Mouse (Mus musculus) limb, embryonic 11.5 days (tissue): ENCODE results near the gene Gpha2. TPM values are rescaled to one million over a fixed set of nuclear protein-coding genes. Genes with fewer than 3 reads are reported as not detected.

Experiments
- ATAC-seq: fragments of 200-750 bp; cut with Nextera tagmentation; 2 replicates; pipeline ENCODE4 v1.8.0; 2017; ENCODE audit warnings: low read depth; ENCODE audit not compliant: insufficient number of reproducible peaks, low FRiP score, low TSS enrichment
- DNase-seq: peaks from one replicate; pipeline ENCODE4 v3.0.0-alpha.2; 2015; ENCODE audit warnings: low spot score
- H3K27ac ChIP-seq: fragments of 300-500 bp; sonication (generic); replicated peaks from 2 replicates; pipeline ENCODE4 v1.5.1; 2014; ENCODE audit warnings: low read depth, mild to moderate bottlenecking, low read length
- H3K27me3 ChIP-seq: fragments of 300-500 bp; sonication (generic); 2 replicates; pipeline ENCODE4 v1.6.1; 2014; ENCODE audit warnings: mild to moderate bottlenecking, low read length, mixed read lengths; ENCODE audit not compliant: control insufficient read depth, insufficient read depth
- H3K36me3 ChIP-seq: fragments of 300-500 bp; sonication (generic); 2 replicates; pipeline ENCODE4 v1.6.1; 2014; ENCODE audit warnings: mild to moderate bottlenecking, low read length, moderate library complexity, mixed read lengths; ENCODE audit not compliant: control insufficient read depth, insufficient read depth
- H3K4me1 ChIP-seq: fragments of 300-500 bp; sonication (generic); 2 replicates; pipeline ENCODE4 v1.6.1; 2014; ENCODE audit warnings: low read length, mixed read lengths; ENCODE audit not compliant: control insufficient read depth, insufficient read depth
- H3K4me2 ChIP-seq: fragments of 300-500 bp; sonication (generic); 2 replicates; pipeline ENCODE4 v1.6.1; 2014; ENCODE audit warnings: low read depth, mild to moderate bottlenecking, moderate library complexity; ENCODE audit not compliant: severe bottlenecking
- H3K4me3 ChIP-seq: fragments of 300-500 bp; sonication (generic); 2 replicates; pipeline ENCODE4 v1.5.1; 2014; ENCODE audit warnings: low read depth, low read length
- H3K9ac ChIP-seq: fragments of 300-500 bp; sonication (generic); 2 replicates; pipeline ENCODE4 v1.6.1; 2014; ENCODE audit warnings: mild to moderate bottlenecking, low read length
- H3K9me3 ChIP-seq: fragments of 300-500 bp; sonication (generic); 2 replicates; pipeline ENCODE4 v1.6.1; 2016; ENCODE audit warnings: low read length; ENCODE audit not compliant: control insufficient read depth
- WGBS: fragments of 180-500 bp; shearing (Covaris S2); extraction: QIAGEN DNeasy Blood & Tissue Kit; methylation state at CpG from one replicate; pipeline ENCODE4 v1.1.7; 2014; 5-methylcytosine and 5-hydroxymethylcytosine counted together
- polyA plus RNA-seq: library from polyadenylated mRNA; unstranded; fragments of >200 nt; fragmentation: Nextera tagmentation; extraction: Ambion mirVana; gene quantifications from 2 replicates; pipeline ENCODE4 v1.2.1, GENCODE M21; 2014

The Gpha2 gene
- polyA plus RNA-seq, 1 experiment from 2014 or later, result 2.0 TPM

DNA sequence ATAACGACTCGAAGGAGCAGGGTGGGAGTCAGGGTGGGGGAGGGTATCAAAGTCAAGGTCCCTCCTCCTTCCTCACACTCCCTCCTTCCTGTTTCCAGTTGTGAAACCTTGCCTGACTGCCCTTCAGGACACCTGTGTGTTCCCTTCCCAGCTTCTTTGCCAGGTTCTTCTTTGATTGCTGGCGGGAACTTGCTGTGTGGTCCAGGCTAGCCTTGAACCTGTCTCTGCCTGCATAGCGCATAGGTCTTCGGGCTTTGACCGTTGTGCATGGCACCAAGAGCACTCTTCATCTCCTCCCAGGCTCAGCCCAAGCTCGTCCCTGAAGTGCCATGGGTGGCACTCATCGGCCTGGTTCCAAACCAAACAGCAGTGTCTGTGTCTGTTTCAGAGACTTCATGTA lies 38.8 kb downstream of the Gpha2 start:
- Histone ChIP-seq H3K4me1 (no peaks in the 10 kb centered on the region), H3K27me3 (no peaks in the 10 kb centered on the region), H3K4me3 (no peak overlapping the region), H3K36me3 (peaks cover 5% of the 10 kb centered on the region), H3K9me3 (peaks cover 2% of the 10 kb centered on the region; the same call in 1 of the 2 replicates), H3K9ac (no peak overlapping the region), H3K27ac (no peak overlapping the region), H3K4me2 (no peak overlapping the region)
- WGBS, result 87% methylated on average over 8 of the region's 8 CpGs
- ATAC-seq (no peak), DNase-seq (no peak)

DNA sequence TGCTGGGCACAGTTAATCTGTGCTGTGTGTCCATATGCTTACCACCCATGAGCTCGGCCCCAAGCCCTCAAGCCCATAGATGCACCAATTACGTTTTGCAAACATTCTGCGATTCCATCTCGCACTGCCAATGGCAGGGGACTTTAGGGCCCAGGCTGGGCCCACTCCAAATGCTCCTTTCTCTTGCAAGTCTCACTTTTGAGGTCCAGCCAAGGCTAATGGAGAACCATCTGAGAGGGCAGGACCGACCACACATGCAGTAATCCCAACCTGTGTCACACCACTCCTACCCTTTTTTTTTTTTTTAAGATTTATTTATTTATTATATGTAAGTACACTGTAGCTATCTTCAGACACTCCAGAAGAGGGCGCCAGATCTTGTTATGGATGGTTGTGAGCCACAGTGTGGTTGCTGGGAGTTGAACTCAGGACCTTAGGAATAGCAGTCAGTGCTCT lies 39.6 kb downstream of the Gpha2 start:
- DNase-seq, result no peak
- ATAC-seq, result no peak

DNA sequence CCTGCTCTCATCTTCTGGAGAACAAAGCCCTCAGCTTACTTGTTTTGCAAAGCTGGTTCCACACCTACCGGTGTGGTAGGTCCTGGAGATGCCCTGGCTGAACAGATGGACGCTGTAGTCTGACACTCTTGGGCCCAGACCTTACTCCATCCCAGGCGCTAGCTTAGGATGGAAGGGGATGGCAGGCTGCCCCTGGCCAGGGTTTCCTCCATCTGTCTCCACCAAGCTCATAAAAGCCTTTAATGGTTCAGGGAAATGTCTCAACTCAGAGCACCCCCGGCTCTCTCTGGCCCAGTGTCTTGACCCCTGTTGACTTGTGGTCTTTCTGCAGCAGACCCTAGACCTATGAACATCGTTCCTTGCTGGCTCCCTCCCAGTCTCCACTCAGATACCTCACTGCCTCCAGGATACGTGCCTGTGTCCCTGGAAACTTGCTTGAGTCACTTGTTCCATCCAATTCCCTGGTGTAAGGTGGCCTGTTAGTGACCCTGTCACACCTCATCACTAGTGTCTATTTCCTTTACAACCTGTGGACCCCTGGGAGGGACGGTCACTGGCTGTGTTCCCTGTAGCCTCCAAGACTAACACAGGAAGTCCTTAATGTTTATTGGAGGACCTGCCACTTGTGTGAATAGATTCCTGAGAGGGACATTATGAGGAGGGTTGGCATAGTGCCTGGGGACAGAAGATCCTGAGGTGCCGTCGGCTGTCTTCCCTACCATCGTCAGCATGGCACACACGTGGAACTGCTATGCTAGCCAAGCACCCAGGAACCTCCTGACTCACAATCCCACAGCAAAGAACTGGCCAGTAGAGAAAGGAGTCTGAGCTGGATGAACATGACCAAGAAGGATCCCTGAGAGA lies 41.4 kb downstream of the Gpha2 start:
- H3K27ac ChIP-seq, result no peak overlapping the region
- H3K4me2 ChIP-seq, result no peak overlapping the region
- no peak overlapping the region for H3K4me3 ChIP-seq
- no peaks in the 10 kb centered on the region for H3K4me1 ChIP-seq
- WGBS, result 52% methylated on average over 11 of the region's 11 CpGs
- ATAC-seq, result no peak
- no peaks in the 10 kb centered on the region for H3K9me3 ChIP-seq
- no peaks in the 10 kb centered on the region for H3K27me3 ChIP-seq
- no peak overlapping the region for H3K9ac ChIP-seq
- no peak for DNase-seq
- H3K36me3 ChIP-seq, result no peaks in the 10 kb centered on the region

More for the DNA sequence above, 39.6 kb downstream of the Gpha2 start:
- H3K9ac ChIP-seq, result no peak overlapping the region
- peaks cover 2% of the 10 kb centered on the region; the same call in 1 of the 2 replicates for H3K36me3 ChIP-seq
- WGBS, result 67% methylated on average over 6 of the region's 6 CpGs
- H3K4me2 ChIP-seq, result no peak overlapping the region
- H3K4me3 ChIP-seq, result no peak overlapping the region
- no peak overlapping the region for H3K27ac ChIP-seq
- H3K27me3 ChIP-seq, result no peaks in the 10 kb centered on the region
- no peaks in the 10 kb centered on the region for H3K4me1 ChIP-seq
- H3K9me3 ChIP-seq, result peaks cover 1% of the 10 kb centered on the region; the same call in 1 of the 2 replicates

DNA sequence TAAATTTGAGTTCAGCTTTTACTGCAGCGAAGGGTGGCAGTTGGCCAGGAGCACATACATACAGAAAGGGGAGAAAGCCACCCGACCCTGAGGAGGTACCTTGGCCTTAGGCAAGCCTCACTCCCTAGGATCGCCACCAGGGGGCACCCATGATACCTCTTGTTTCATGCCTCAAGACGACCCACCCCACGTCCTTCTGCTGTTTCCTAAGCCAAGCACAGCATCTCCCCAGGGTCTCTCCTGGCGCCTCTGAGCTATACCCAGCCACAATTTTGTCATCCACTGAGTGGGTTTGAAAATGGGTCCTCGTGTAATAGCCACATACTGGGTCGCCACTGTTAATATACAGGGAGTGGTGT lies 42.0 kb downstream of the Gpha2 start:
- ATAC-seq, result peak; percentile 64; the same call in 1 of the 2 replicates
- Histone ChIP-seq H3K9ac (no peak overlapping the region), H3K4me2 (no peak overlapping the region), H3K36me3 (no peaks in the 10 kb centered on the region), H3K4me3 (no peak overlapping the region), H3K9me3 (no peaks in the 10 kb centered on the region), H3K27ac (no peak overlapping the region), H3K4me1 (no peaks in the 10 kb centered on the region), H3K27me3 (no peaks in the 10 kb centered on the region)
- DNase-seq, result peak; percentile 93
- WGBS, result 17% methylated on average over 8 of the region's 8 CpGs

DNA sequence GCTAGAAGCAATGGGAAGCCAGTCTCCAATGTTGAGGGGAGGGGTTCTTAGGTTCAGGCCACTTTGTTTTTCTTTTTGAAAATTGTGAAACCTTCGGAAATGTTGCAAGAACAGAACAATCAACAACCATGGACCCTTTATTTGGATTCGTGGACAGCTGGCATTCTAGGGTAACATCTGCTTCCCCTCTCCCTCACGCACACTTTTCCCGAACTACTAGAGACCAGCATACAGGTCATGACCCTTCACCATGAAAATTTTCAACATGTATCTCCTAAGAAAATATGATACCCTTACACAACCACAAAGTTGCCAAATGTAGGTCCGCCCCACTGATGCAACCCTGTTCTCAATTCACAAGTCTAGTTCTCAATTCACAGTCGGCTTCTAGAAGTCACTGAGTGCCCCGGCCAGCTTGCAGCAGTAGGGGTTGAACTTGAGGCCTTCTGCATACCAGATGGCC lies 42.5 kb downstream of the Gpha2 start:
- Histone ChIP-seq H3K9me3 (no peaks in the 10 kb centered on the region), H3K36me3 (no peaks in the 10 kb centered on the region), H3K4me2 (no peak overlapping the region), H3K4me1 (no peaks in the 10 kb centered on the region), H3K27me3 (no peaks in the 10 kb centered on the region), H3K27ac (no peak overlapping the region), H3K9ac (no peak overlapping the region), H3K4me3 (no peak overlapping the region)
- no peak for ATAC-seq
- DNase-seq, result no peak
- 82% methylated on average over 7 of the region's 7 CpGs for WGBS

DNA sequence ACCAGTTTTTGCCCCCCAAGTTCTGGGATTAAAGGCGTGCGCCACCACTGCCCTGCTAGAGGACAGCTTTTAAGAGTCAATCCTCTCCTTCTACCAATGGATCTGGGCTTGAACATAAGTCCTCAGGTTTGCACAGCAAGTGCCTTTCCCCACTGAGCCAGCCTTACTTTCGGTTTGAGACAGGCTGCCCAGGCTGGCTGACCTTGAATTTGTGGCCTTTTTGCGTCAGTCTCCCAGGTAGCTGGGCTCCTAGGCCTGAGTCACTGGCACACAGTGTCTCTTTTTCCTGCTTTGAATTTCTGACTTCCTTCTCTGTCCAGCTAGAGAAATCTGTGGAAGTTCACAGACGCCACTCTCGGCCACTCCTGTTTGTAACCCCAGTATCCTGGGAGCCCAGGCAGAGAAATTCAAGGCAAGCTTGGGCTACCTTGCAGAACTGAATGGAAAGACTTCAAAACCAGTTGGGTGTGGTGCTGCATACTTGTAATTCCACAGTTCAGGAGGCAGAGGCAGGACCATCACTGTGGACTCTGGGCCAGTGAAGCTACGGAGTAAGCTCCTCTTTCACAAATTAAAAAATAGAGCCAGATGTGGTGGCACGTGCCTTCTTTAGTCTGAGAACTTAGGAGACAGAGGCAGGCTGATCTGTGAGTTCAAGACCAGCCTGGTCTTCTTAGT lies 43.8 kb downstream of the Gpha2 start:
- H3K27ac ChIP-seq, result no peak overlapping the region
- no peak overlapping the region for H3K4me3 ChIP-seq
- WGBS, result 88% methylated on average over 8 of the region's 8 CpGs
- no peak for DNase-seq
- H3K9ac ChIP-seq, result no peak overlapping the region
- H3K36me3 ChIP-seq, result no peaks in the 10 kb centered on the region
- ATAC-seq, result no peak
- H3K27me3 ChIP-seq, result no peaks in the 10 kb centered on the region
- H3K4me2 ChIP-seq, result no peak overlapping the region
- no peaks in the 10 kb centered on the region for H3K4me1 ChIP-seq
- no peaks in the 10 kb centered on the region for H3K9me3 ChIP-seq

GRCm38 (mm10) chr19:6270661-6271060 lies 44.5 kb downstream of the Gpha2 start:
- no peak for DNase-seq
- H3K9ac ChIP-seq, result no peak overlapping the region
- no peak overlapping the region for H3K4me3 ChIP-seq
- WGBS, result 57% methylated on average over 9 of the region's 9 CpGs
- H3K9me3 ChIP-seq, result no peaks in the 10 kb centered on the region
- no peak overlapping the region for H3K27ac ChIP-seq
- no peak for ATAC-seq
- H3K4me1 ChIP-seq, result 0 out of 2 replicates have a peak, but pooled peaks cover 2% of the 10 kb centered on the region
- no peak overlapping the region for H3K4me2 ChIP-seq
- no peaks in the 10 kb centered on the region for H3K36me3 ChIP-seq
- H3K27me3 ChIP-seq, result no peaks in the 10 kb centered on the region

DNA sequence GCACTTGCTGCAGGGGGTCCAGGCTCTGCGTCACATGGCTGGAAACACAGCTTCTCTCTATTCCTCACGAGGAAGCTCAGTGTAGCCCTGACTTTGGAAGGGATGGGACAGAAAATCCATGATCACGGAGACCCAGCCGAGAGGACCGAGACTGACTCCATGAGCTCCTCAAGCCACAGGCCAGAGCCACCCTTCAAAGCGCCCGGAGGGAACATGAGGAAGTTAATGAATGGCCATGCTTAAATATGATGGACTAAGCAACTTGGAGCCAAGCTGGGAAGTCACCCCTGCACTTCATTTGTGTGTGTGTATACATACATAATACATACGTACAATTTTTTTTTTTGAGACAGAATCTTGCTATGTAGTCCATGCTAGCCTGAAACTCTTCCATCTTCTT lies 45.0 kb downstream of the Gpha2 start:
- 31% methylated on average over 8 of the region's 8 CpGs for WGBS
- Histone ChIP-seq H3K4me1 (0 out of 2 replicates have a peak, but pooled peaks cover 3% of the 10 kb centered on the region), H3K27ac (no peak overlapping the region), H3K4me2 (no peak overlapping the region), H3K4me3 (no peak overlapping the region), H3K9ac (no peak overlapping the region), H3K27me3 (no peaks in the 10 kb centered on the region), H3K36me3 (no peaks in the 10 kb centered on the region), H3K9me3 (no peaks in the 10 kb centered on the region)
- no peak for ATAC-seq
- DNase-seq, result no peak
